Mouse (Mus musculus) ES-E14 (cell line): Measurements from ENCODE around the gene Plcd3. TPM values are rescaled to one million over a fixed set of nuclear protein-coding genes. Genes with fewer than 3 reads are reported as not detected.
A peak's percentile ranks its signal among the peaks of the same experiment; 100 is the strongest.

Experiments
- DNase-seq: peaks from one replicate; pipeline ENCODE4 v3.0.0-alpha.2; 2013; ENCODE audit warnings: low read depth, low spot score
- H3K27ac ChIP-seq: 2 replicates; pipeline ENCODE4 v1.5.1; 2012; ENCODE audit warnings: low read depth, mild to moderate bottlenecking, low read length, moderate library complexity, mixed read lengths; ENCODE audit not compliant: poor library complexity, insufficient read depth, severe bottlenecking
- H3K36me3 ChIP-seq: 2 replicates; pipeline ENCODE4 v1.6.1; 2012; ENCODE audit warnings: mild to moderate bottlenecking, low read length, moderate library complexity, mixed read lengths; ENCODE audit not compliant: control insufficient read depth, poor library complexity, insufficient read depth, severe bottlenecking
- H3K4me1 ChIP-seq, 2 experiments: fragments of 150-350 bp in 1 of 2; sonication (generic) in 1 of 2; 2 replicates each; pipeline ENCODE4 v1.6.1; 2012; ENCODE audit warnings: low read length in 2 of 2, mild to moderate bottlenecking in 1 of 2, mixed read lengths in 1 of 2; ENCODE audit not compliant: control insufficient read depth in 2 of 2, insufficient read depth in 2 of 2, poor library complexity in 1 of 2
- H3K4me3 ChIP-seq, 2 experiments: fragments of 150-350 bp in 1 of 2; sonication (generic) in 1 of 2; 2 replicates each; pipeline ENCODE4 v1.5.1; 2012; ENCODE audit warnings: low read length in 2 of 2, low read depth in 1 of 2, mild to moderate bottlenecking in 1 of 2, mixed read lengths in 1 of 2; ENCODE audit not compliant: insufficient read depth in 1 of 2, poor library complexity in 1 of 2, severe bottlenecking in 1 of 2
- H3K9ac ChIP-seq: 2 replicates; pipeline ENCODE4 v1.6.1; 2012; ENCODE audit warnings: low read depth, mild to moderate bottlenecking, low read length, mixed read lengths; ENCODE audit not compliant: poor library complexity, insufficient read depth, severe bottlenecking
- H3K9me3 ChIP-seq: fragments of 150-350 bp; sonication (generic); 2 replicates; pipeline ENCODE4 v1.6.1; 2012; ENCODE audit warnings: low read depth, mild to moderate bottlenecking, low read length; ENCODE audit not compliant: control insufficient read depth, insufficient read depth
- CHD2 ChIP-seq: IDR thresholded peaks from 2 replicates; pipeline ENCODE4 v1.6.1; 2014; ENCODE audit warnings: mild to moderate bottlenecking, low read depth, low read length, inconsistent platforms
- HCFC1 ChIP-seq: IDR thresholded peaks from 2 replicates; pipeline ENCODE4 v1.6.1; 2012; ENCODE audit warnings: low read length, inconsistent platforms, borderline replicate concordance; ENCODE audit not compliant: insufficient read depth
- MAFK ChIP-seq: IDR thresholded peaks from 2 replicates; pipeline ENCODE4 v1.6.1; 2014; ENCODE audit warnings: mild to moderate bottlenecking, low read depth, low read length, inconsistent platforms; ENCODE audit not compliant: insufficient read depth
- ZC3H11A ChIP-seq: IDR thresholded peaks from 2 replicates; pipeline ENCODE4 v1.6.1; 2012; ENCODE audit warnings: low read depth, mild to moderate bottlenecking, inconsistent platforms, low read length, borderline replicate concordance
- ZNF384 ChIP-seq: IDR thresholded peaks from 2 replicates; pipeline ENCODE4 v1.6.1; 2012; ENCODE audit warnings: low read depth, low read length, inconsistent platforms
- in situ Hi-C, 2 experiments: fragments of 600-800 bp; cut with MboI; formaldehyde crosslinking; loops; one replicate each; pipeline ENCODE4 v1.15.1; 2025; ENCODE audit warnings: low sequenced_read_pairs in 2 of 2, inconsistent platforms in 1 of 2; ENCODE audit not compliant: unreplicated experiment in 2 of 2
- total RNA-seq: library from RNA; depleted of rRNA; stranded (reverse); fragments of 300-350 nt; gene quantifications from 2 replicates; pipeline ENCODE4 v1.2.3, GENCODE M21; 2012

The Plcd3 gene
- total RNA-seq, 1 experiment = 8.0 TPM

DNA sequence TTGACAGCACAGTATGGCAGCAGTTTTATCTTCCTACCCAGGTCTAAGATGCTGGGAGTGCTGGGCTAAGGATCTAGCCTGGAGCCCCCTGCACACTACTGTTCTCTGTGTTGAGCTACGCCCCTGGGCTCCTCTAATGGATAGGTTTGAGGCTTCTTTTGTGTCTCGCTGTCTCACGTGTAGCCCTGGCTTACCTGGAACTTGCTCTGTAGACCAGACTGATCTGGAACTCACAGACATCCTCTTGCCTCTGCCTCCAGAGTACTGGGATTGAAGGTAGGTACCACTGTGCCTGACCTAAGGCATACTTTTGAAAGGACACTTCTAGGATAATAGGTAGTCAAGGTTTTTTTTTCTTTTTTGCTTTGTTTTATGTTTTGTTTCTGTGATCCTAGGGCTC, 57.5 kb downstream of the Plcd3 start:
- TF ChIP-seq ZC3H11A (no peak), HCFC1 (no peak), CHD2 (no peak), ZNF384 (no peak), MAFK (no peak)
- peaks cover 35% of the 10 kb centered on the region for H3K36me3 ChIP-seq

DNA sequence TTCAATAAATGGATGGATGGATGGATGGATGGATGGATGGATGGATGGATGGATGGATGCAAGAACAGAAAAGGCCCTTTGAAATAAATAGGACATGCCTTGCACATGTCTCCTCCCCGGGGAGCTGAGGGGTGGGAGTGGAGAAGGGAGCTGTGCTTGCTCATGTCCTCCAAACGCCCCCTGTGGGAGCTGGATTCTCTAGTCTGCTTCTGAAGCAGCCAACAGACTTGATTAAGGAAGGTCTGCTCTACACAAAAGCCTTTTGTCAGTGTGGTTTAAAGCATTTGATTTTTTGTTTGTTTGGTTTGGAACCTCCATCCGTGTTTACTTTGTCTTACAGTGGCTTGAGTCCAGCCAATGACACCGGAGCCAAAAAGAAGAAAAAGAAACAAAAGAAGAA, 58.6 kb downstream of the Plcd3 start:
- H3K4me3 ChIP-seq = peak overlapping the region in 1 of 2 experiments; percentile 6; a peak in 1 of 4 replicates
- H3K9me3 ChIP-seq = no peaks in the 10 kb centered on the region
- TF ChIP-seq MAFK (no peak), HCFC1 (no peak), ZNF384 (no peak), CHD2 (no peak), ZC3H11A (no peak)
- peak overlapping the region; percentile 69 for H3K9ac ChIP-seq
- peaks cover 9 to 14% of the 10 kb centered on the region in 2 experiments for H3K4me1 ChIP-seq
- in situ Hi-C loops = no loop called here
- peaks cover 35% of the 10 kb centered on the region for H3K36me3 ChIP-seq
- DNase-seq = peak; percentile 53
- peak overlapping the region; percentile 72; the same call in 1 of the 2 replicates for H3K27ac ChIP-seq

More for the DNA sequence above, 57.5 kb downstream of the Plcd3 start:
- H3K4me1 ChIP-seq = peaks cover 9 to 14% of the 10 kb centered on the region in 2 experiments
- in situ Hi-C loops = no loop called here
- H3K9me3 ChIP-seq = no peaks in the 10 kb centered on the region
- DNase-seq = peak; percentile 24
- H3K4me3 ChIP-seq = no peak overlapping the region; a peak in 1 of 4 replicates
- H3K9ac ChIP-seq = no peak overlapping the region; the same call in 1 of the 2 replicates
- H3K27ac ChIP-seq = peak overlapping the region; percentile 20; the same call in 1 of the 2 replicates

GRCm38 (mm10) chr11:103038037-103038436, 63.4 kb downstream of the Plcd3 start:
- H3K4me3 ChIP-seq = no peak overlapping the region
- H3K9me3 ChIP-seq = no peaks in the 10 kb centered on the region
- H3K4me1 ChIP-seq = peaks cover 7 to 11% of the 10 kb centered on the region in 2 experiments; a peak in 3 of 4 replicates
- peaks cover 6% of the 10 kb centered on the region; the same call in 1 of the 2 replicates for H3K36me3 ChIP-seq
- no peak for DNase-seq
- H3K9ac ChIP-seq = no peak overlapping the region
- H3K27ac ChIP-seq = no peak overlapping the region
- TF ChIP-seq ZNF384 (no peak), HCFC1 (no peak), ZC3H11A (no peak), CHD2 (no peak), MAFK (no peak)
- in situ Hi-C loops = no loop called here

GRCm38 (mm10) chr11:103036881-103037465, 64.5 kb downstream of the Plcd3 start:
- H3K27ac ChIP-seq = no peak overlapping the region
- H3K4me1 ChIP-seq = peaks cover 7 to 10% of the 10 kb centered on the region in 2 experiments; a peak in 3 of 4 replicates
- no peak overlapping the region for H3K9ac ChIP-seq
- DNase-seq = no peak
- H3K4me3 ChIP-seq = no peak overlapping the region
- no peaks in the 10 kb centered on the region for H3K9me3 ChIP-seq
- peaks cover 6% of the 10 kb centered on the region; the same call in 1 of the 2 replicates for H3K36me3 ChIP-seq
- in situ Hi-C loops = no loop called here
- TF ChIP-seq CHD2 (no peak), ZC3H11A (no peak), ZNF384 (no peak), HCFC1 (no peak), MAFK (no peak)
